Mouse (Mus musculus): Measurements from ENCODE around the gene Myof. TPM values are rescaled to one million over a fixed set of nuclear protein-coding genes. Genes with fewer than 3 reads are reported as not detected.

Gene Myof
- total RNA-seq, 1 experiment: 44.3 TPM

DNA sequence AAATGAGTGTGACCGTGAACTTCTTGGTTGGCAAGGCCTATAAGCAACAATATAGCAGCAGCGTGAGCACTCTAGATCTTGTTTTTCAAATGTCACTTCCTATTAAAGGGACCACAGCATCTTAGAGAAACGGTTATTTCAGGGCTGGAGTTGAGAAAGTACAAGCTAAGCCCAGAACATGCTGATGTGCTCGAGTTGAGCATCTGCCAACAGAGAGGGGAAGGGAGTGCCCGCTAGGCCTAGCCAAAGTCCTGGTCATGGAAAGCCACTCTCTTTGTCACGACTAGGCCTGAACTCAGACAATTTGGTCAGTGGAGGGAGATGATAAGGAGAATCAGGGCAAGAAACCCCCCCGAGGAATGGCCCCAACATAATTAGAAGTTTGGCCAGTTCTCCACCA, 86.1 kb downstream of the Myof start:
- Histone ChIP-seq H3K9ac (ENCODE audit: insufficient read depth, low read depth, low read length, poor library complexity, severe bottlenecking) (no peak overlapping the region), H3K36me3 (ENCODE audit: control insufficient read depth, insufficient read depth, low read length, poor library complexity, severe bottlenecking) (no peaks in the 10 kb centered on the region), H3K4me3 (ENCODE audit: insufficient read depth in 1 of 2, low read depth in 1 of 2, low read length in 2 of 2, poor library complexity in 1 of 2, severe bottlenecking in 1 of 2) (no peak overlapping the region), H3K27ac (ENCODE audit: insufficient read depth, low read depth, low read length, poor library complexity, severe bottlenecking) (no peak overlapping the region), H3K4me1 (ENCODE audit: control insufficient read depth in 2 of 2, insufficient read depth in 2 of 2, low read length in 2 of 2, poor library complexity in 1 of 2) (peaks cover 0 to 6% of the 10 kb centered on the region in 2 experiments; a peak in 1 of 4 replicates), H3K9me3 (ENCODE audit: control insufficient read depth, insufficient read depth, low read depth, low read length) (no peaks in the 10 kb centered on the region)
- no peak for DNase-seq (ENCODE audit: low read depth, low spot score)
- no peak for TF ChIP-seq ZNF384 (IDR thresholded peaks at IDR 0.05; ENCODE audit: low read depth, low read length)
- no peak for TF ChIP-seq HCFC1 (IDR thresholded peaks at IDR 0.05; ENCODE audit: borderline replicate concordance, insufficient read depth, low read length)
- TF ChIP-seq CHD2 (IDR thresholded peaks at IDR 0.05; ENCODE audit: low read depth, low read length): no peak
- TF ChIP-seq MAFK (IDR thresholded peaks at IDR 0.05; ENCODE audit: insufficient read depth, low read depth, low read length): no peak
- no peak for TF ChIP-seq ZC3H11A (IDR thresholded peaks at IDR 0.05; ENCODE audit: borderline replicate concordance, low read depth, low read length)
- in situ Hi-C loops (cut with MboI; ENCODE audit: low sequenced_read_pairs in 2 of 2, unreplicated experiment in 2 of 2): loop anchor here in 1 of 2 experiments (25.0 kb wide), 1 partner anchor 230 kb away; no protein-coding TSS in a partner anchor

DNA sequence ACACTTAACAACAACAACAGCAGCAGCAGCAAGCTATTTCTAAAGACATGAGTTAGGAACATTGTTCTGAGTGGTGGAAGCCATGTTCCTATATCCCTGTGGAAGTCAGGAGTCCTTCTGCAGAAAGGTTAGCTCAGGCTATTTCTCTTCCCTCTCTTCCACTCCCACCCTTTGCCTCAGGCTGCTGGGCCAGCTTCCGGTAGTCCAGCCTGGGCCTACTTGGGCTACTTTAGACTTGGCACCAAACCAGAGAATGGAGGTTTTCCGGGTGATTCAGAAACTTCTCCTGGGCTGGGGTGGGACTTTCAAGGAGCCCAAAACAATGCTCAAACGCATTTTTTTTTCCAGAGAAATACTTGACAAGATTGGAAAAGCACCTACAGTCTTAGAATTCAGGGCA, 87.4 kb downstream of the Myof start:
- Histone ChIP-seq H3K27ac (ENCODE audit: insufficient read depth, low read depth, low read length, poor library complexity, severe bottlenecking) (no peak overlapping the region), H3K4me1 (ENCODE audit: control insufficient read depth in 2 of 2, insufficient read depth in 2 of 2, low read length in 2 of 2, poor library complexity in 1 of 2) (peaks cover 0 to 6% of the 10 kb centered on the region in 2 experiments; a peak in 1 of 4 replicates), H3K4me3 (ENCODE audit: insufficient read depth in 1 of 2, low read depth in 1 of 2, low read length in 2 of 2, poor library complexity in 1 of 2, severe bottlenecking in 1 of 2) (no peak overlapping the region), H3K36me3 (ENCODE audit: control insufficient read depth, insufficient read depth, low read length, poor library complexity, severe bottlenecking) (no peaks in the 10 kb centered on the region), H3K9ac (ENCODE audit: insufficient read depth, low read depth, low read length, poor library complexity, severe bottlenecking) (no peak overlapping the region), H3K9me3 (ENCODE audit: control insufficient read depth, insufficient read depth, low read depth, low read length) (no peaks in the 10 kb centered on the region)
- in situ Hi-C loops (cut with MboI; ENCODE audit: low sequenced_read_pairs in 2 of 2, unreplicated experiment in 2 of 2): loop anchor here in 1 of 2 experiments (25.0 kb wide), 1 partner anchor 231 kb away; no protein-coding TSS in a partner anchor
- TF ChIP-seq HCFC1 (IDR thresholded peaks at IDR 0.05; ENCODE audit: borderline replicate concordance, insufficient read depth, low read length): no peak
- TF ChIP-seq MAFK (IDR thresholded peaks at IDR 0.05; ENCODE audit: insufficient read depth, low read depth, low read length): no peak
- TF ChIP-seq ZNF384 (IDR thresholded peaks at IDR 0.05; ENCODE audit: low read depth, low read length): no peak
- no peak for TF ChIP-seq CHD2 (IDR thresholded peaks at IDR 0.05; ENCODE audit: low read depth, low read length)
- TF ChIP-seq ZC3H11A (IDR thresholded peaks at IDR 0.05; ENCODE audit: borderline replicate concordance, low read depth, low read length): no peak
- no peak for DNase-seq (ENCODE audit: low read depth, low spot score)

DNA sequence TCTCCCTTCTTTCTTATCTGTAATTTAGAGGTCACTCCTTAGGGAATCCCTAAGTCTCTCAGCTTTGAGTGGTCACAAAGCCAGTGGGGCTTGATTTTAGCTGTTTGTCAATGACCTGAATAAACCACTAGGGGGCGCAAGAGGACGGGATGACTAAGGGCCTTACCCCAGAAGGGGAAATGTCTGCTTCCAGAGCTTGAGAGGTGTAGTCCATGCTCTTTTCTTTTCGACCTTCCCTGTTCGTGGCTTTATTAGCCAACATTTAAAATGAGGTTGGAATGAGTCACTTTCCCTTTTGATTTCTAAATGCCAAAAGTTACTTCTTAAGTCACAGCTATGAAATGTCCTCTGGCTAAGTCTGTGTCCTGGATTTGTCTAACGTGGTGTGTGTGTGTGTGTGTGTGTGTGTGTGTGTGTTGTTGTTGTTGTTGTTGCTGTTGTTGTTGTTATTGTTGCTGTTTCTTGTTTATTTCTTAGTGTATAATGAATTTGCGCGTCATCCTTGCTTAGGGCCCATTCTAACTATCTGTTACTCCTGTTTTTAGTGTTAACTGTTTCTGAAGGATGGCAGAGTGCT, 87.9 kb downstream of the Myof start:
- in situ Hi-C loops (cut with MboI; ENCODE audit: low sequenced_read_pairs in 2 of 2, unreplicated experiment in 2 of 2): loop anchor here in 1 of 2 experiments (25.0 kb wide), 1 partner anchor 232 kb away; no protein-coding TSS in a partner anchor
- no peak overlapping the region for H3K9ac ChIP-seq (ENCODE audit: insufficient read depth, low read depth, low read length, poor library complexity, severe bottlenecking)

DNA sequence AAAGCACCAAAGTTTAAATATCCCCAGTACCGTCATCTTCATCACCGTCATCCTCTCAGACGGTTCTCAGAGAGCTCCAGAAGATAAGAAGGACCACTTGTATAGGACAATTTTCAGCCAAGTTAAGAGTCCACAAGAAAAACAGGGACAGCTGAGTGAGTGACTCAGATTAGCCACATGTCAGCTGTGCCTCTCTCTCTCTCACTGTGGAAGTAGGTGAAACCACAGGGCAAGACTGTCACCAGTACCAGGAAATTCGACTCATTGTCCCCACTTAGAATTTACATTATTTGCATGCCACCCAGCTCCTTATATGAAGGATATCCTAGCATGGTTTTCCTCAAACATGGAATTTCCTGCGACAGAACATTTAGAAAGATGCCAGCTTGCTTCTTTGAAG, 88.6 kb downstream of the Myof start:
- no peak overlapping the region for H3K4me3 ChIP-seq (ENCODE audit: insufficient read depth in 1 of 2, low read depth in 1 of 2, low read length in 2 of 2, poor library complexity in 1 of 2, severe bottlenecking in 1 of 2)
- no peak for DNase-seq (ENCODE audit: low read depth, low spot score)
- H3K9me3 ChIP-seq (ENCODE audit: control insufficient read depth, insufficient read depth, low read depth, low read length): no peaks in the 10 kb centered on the region
- no peak overlapping the region for H3K9ac ChIP-seq (ENCODE audit: insufficient read depth, low read depth, low read length, poor library complexity, severe bottlenecking)
- H3K4me1 ChIP-seq (ENCODE audit: control insufficient read depth in 2 of 2, insufficient read depth in 2 of 2, low read length in 2 of 2, poor library complexity in 1 of 2): peaks cover 0 to 6% of the 10 kb centered on the region in 2 experiments; a peak in 1 of 4 replicates
- TF ChIP-seq HCFC1 (IDR thresholded peaks at IDR 0.05; ENCODE audit: borderline replicate concordance, insufficient read depth, low read length): no peak
- H3K36me3 ChIP-seq (ENCODE audit: control insufficient read depth, insufficient read depth, low read length, poor library complexity, severe bottlenecking): peaks cover 2% of the 10 kb centered on the region; the same call in 1 of the 2 replicates
- H3K27ac ChIP-seq (ENCODE audit: insufficient read depth, low read depth, low read length, poor library complexity, severe bottlenecking): no peak overlapping the region
- in situ Hi-C loops (cut with MboI; ENCODE audit: low sequenced_read_pairs in 2 of 2, unreplicated experiment in 2 of 2): loop anchor here in 1 of 2 experiments (25.0 kb wide), 1 partner anchor 233 kb away; no protein-coding TSS in a partner anchor

More for the DNA sequence above, 87.9 kb downstream of the Myof start:
- peak; percentile 60; the same call in 1 of the 2 replicates for TF ChIP-seq MAFK (IDR thresholded peaks at IDR 0.05; ENCODE audit: insufficient read depth, low read depth, low read length)
- no peak for TF ChIP-seq ZNF384 (IDR thresholded peaks at IDR 0.05; ENCODE audit: low read depth, low read length)
- peak; percentile 64 for TF ChIP-seq ZC3H11A (IDR thresholded peaks at IDR 0.05; ENCODE audit: borderline replicate concordance, low read depth, low read length)
- Histone ChIP-seq H3K4me3 (ENCODE audit: insufficient read depth in 1 of 2, low read depth in 1 of 2, low read length in 2 of 2, poor library complexity in 1 of 2, severe bottlenecking in 1 of 2) (no peak overlapping the region), H3K4me1 (ENCODE audit: control insufficient read depth in 2 of 2, insufficient read depth in 2 of 2, low read length in 2 of 2, poor library complexity in 1 of 2) (peaks cover 0 to 6% of the 10 kb centered on the region in 2 experiments; a peak in 1 of 4 replicates), H3K36me3 (ENCODE audit: control insufficient read depth, insufficient read depth, low read length, poor library complexity, severe bottlenecking) (peaks cover 2% of the 10 kb centered on the region; the same call in 1 of the 2 replicates), H3K27ac (ENCODE audit: insufficient read depth, low read depth, low read length, poor library complexity, severe bottlenecking) (no peak overlapping the region), H3K9me3 (ENCODE audit: control insufficient read depth, insufficient read depth, low read depth, low read length) (no peaks in the 10 kb centered on the region)
- peak; percentile 66 for DNase-seq (ENCODE audit: low read depth, low spot score)
